Mouse (Mus musculus): ENCODE measurements at regions not wholly inside any gene's neighbourhood (a gene's known extent, or its start where the extent isn't known, plus 50 kb on each side); places are given as distances from the start of the nearest gene placed in this dataset.

DNA sequence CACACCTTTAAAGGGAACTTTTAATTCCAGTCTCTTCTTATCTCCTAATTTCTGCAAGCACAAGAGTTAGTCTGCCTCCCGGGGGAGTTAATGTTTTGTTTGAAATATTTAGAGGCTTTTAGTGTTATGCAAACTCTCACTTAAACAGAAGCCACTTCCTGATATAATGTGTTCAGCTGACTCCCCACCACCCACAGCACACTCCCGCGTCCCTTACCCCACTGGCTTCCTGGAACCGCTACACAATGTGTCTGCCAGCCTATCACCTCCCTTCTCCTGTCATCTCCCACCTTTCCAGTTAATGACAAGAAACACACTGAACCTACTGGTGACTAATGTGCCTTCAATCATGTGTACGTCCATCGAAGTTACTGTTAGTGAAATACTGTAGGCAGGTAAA is 276.5 kb downstream of the Rps29 start:
- in situ Hi-C loops (cut with MboI, MseI): no loop called here

DNA sequence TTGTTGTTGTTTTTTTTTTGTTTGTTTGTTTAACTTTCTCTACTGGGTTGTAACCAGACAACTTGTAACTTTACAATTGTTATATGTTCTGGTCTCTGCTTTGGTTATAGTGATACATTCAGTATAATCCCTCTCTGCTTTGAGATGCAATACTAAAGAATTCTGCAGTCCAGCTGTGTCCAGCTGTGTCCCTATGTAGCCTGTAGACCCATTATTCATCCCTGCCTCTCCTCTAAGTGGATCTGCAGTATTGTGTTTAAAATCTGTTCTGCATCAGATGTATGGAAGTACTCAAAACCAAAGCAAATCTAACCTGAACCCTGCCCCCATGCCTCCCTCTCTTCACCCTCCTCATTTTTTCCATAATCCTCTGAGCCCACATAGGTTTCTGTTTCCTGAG is 279.6 kb downstream of the Rps29 start:
- in situ Hi-C loops (cut with MboI, MseI): no loop called here

DNA sequence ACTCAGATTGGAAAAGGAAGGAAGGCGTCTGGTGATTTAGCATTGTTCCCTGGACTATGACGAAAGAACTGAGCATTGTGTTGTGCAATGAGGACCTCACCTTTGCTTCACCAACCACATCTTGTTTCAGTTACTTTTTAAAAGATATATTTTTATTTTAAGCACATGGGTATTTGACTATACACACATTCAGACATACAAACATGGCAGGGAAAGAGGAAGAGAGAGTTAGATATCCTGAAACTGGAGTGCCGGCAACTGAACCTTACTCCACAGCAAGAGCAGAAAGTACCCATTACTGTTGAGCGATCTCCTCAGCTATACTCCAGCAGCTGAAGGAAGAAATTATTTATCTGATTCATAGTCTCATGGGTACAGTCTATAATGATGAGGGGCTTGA is 287.7 kb downstream of the Rps29 start:
- in situ Hi-C loops (cut with MboI, MseI): no loop called here

DNA sequence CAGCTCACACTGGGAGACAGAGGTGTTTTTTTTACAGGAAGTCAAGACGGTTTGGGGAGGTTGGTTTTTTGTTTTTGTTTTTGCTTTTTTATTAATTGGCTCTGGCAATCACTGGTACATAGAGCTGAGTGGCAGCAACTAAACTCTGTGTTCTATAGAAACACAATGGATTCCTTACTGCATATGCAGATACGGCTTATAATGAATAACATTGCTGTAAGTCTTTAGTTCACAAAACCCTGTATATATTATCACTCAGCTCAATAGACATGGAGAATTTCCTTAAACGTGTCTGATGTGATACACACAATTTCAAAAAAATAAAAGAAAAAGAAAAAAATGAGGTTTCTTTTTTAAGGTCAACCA is 296.0 kb downstream of the Rps29 start:
- in situ Hi-C loops (cut with MboI, MseI): no loop called here

GRCm38 (mm10) chr12:68862313-68862990 is 296.5 kb downstream of the Rps29 start:
- in situ Hi-C loops (cut with MboI, MseI): no loop called here

DNA sequence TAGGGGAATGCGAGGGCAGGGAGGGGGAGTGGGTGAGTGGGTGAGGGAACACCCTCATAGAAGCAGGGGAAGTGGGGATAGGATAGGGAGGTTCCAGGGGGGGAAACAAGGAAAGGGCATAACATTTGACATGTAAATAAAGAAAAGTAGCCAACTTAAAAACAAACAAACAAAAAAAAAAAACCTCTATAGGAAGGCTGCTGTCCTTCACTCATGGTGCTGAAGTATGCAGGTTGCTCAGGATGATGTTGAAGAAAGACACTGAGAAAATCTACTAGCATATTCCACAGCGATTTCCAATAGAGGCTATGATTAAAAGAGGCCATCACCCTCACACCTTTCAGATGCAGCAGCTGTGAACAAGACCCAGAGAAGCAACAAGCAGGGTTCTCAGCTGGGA is 298.7 kb downstream of the Rps29 start:
- in situ Hi-C loops (cut with MboI, MseI): no loop called here

DNA sequence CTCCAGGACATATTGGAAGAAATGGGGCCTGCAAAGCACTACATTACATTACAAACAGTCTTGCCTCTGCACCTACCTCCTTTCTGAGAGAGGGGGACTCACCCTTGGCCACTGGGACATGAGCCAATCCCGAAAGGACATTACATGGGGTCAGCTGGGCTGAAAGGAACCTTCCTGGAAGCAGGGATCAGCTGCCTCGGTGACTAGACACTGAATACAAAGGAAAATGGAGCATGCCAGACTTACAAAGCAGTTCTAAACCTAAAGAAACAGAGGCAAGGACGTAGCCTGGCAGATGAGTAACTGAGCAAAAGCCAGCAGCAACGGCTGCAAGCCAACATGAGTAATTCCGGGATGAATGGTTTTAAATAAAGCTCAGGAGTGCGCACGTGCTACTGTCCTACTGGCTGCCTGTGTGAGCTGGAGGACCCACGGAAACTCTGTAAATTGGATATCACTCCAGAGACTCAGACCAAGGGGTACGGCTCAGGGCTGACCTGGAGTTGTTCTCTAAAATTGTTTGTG is 309.3 kb downstream of the Rps29 start:
- in situ Hi-C loops (cut with MboI, MseI): no loop called here

- in situ Hi-C loops (cut with MboI, MseI): no loop called here
These were observed 318.2 kb downstream of the Rps29 start for GRCm38 (mm10) chr12:68840815-68841214.

- in situ Hi-C loops (cut with MboI, MseI): no loop called here
These were observed 318.8 kb downstream of the Rps29 start for GRCm38 (mm10) chr12:68840156-68840555.

DNA sequence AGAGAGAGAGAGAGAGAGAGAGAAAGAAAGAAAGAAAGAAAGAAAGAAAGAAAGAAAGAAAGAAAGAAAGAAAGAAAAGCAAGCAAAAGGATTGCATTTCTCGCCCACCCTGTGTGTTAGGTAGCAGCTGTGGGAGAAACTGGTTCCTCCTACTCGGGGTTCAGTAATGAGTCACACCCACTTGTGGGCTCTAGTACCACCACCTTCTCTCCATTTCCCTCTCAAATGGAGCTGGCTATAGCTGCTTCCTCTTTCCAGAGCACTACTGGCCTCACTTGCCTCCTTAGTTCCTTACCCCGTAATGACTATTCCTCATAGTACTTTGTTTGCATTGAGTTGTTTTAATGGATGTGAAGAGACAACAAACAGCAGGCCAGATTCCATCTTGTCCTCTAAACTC is 323.0 kb downstream of the Rps29 start:
- in situ Hi-C loops (cut with MboI, MseI): no loop called here

DNA sequence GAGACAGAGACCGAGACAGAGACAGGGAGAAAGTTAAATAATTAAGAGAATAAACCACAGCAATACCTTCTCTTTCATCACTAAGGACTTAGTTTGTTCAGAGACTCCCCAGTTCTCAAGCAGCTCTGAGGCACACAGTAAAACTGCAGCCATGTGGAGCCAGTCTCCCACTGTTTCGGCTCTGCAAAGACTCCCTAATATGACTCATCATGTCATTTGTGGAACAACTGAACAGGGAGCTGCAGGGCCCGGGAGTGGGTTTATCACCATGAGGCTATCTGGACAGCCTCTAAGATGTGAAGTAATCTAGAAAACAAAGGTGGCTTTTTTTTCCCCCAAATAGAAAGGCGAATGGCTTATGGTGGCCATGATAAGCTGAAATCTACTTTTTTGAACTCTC is 325.1 kb downstream of the Rps29 start:
- in situ Hi-C loops (cut with MboI, MseI): no loop called here

DNA sequence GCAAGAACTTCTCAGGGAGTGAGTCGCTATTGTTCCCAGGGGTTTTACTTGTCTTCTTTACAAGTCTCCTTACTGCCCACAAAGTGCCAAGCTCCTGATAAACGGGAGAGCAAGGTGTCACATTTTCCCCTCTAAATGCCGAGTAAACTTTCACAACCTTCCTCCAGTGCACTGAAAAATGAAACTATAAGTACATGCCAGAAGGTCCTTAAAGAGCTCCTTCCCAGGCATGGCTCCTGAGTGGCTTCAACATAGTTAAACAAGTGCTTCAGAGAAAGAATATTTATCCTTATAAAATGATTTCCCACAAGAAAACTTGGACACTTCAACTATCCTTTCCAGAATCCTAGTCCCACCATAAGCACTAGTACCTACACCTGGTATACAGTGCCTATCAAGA is 329.6 kb downstream of the Rps29 start:
- in situ Hi-C loops (cut with MboI, MseI): no loop called here

DNA sequence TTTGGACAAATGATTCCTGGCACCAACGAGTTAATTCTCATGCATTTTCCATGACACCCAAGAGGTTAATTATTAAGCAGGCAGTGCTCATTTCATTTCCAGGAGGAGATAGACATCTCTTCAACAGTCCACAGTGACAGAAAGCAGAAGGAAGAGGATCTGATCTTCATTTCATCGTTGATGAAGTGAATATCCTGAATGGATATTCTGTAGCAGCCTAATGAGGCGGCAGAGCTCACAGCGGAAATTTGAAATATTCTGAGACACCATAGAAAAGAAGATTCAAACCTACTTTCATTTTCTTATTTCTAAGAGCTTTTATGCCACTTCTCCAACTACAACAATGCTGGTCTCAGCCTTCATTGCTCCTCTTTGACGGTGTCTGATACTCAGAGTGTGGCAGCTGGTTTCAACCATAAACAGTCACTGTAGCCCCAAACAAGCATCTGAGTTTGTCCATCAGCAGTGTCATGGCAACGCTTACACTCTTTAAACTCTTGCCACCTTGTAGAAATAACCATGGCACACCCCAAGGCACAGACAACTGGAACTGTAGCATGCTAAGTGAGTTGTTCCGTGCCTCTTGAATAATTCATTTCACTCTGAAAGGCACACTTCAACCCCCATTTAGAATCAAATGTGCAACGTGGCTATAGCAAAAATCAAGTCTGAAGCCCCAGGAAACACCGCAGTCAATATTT is 331.3 kb downstream of the Rps29 start:
- in situ Hi-C loops (cut with MboI, MseI): no loop called here

- in situ Hi-C loops (cut with MboI, MseI): no loop called here
These were observed 364.6 kb downstream of the Rps29 start for GRCm38 (mm10) chr12:68794396-68794795.

DNA sequence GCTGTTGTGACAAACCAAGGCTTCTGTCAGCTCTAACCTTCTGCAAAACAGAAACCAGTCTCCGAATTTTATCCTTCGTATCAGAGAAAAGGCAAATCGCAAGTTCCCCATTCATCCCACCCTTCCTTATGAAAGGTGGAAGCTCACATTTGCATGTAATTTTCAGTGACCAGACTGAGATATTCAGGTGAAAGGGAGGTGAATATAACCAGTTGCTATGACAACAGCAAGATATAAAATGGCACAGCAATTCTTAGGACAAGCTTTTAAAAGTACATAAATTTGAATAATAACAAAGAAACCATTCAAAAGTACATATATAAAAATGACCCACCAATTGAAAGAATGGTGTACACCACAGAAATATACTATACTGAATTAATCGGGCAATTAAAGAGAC is 375.4 kb downstream of the Rps29 start:
- in situ Hi-C loops (cut with MboI, MseI): no loop called here

DNA sequence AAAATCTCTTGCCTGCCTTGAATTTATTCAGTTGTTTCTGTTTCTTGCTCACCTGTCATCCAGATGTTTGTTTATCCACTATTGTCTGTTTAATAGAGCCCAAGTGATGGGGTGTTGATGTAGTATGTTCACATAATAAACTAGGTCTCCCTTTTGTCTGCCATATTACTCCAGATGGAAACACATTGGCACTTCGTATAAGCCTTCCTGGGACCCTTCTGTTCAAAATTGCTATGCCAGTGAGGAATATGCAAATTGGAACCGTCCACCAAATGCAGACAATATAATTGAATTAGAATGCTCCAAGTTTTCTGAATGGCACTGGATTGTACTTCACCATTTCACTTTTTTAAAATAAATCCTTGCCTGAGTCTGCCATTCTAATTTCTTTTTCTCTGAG is 383.5 kb downstream of the Rps29 start:
- in situ Hi-C loops (cut with MboI, MseI): no loop called here

- in situ Hi-C loops (cut with MboI, MseI): no loop called here
These were observed 384.2 kb downstream of the Rps29 start for GRCm38 (mm10) chr12:68774800-68775199.

DNA sequence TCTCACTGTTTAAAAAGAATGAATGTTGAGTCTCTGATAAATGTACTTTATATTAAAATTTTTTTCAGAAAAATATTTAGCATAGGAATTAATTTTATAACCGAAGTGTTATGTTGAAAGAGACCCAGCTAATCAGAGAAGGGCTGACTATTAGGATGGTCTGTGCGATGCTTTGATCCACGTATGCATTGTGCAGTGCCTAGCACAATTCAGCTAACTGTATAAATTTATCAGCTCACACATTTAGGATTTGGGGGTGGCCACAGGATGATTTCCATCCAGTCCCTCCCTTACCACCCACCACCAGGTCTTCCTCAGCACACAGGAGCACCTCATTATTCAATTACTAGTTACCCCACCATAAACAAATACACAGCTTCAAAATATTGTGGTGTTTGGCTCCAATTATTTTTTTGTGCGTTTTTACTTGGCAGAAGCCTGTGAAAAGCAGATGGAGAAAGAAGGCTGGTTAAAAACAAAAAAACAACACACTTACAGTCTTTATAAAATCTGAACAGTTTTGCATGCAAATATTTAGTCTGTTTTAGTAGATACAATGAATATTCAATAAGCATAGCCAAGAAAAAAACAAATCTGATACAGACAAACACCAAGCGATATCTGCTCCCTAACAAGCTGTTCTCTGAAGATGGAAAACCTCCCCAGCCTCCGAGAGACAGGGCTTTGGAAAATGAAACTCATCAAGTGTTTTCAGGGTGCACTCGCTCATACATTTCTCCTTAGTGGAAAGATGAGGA is 400.5 kb downstream of the Rps29 start:
- in situ Hi-C loops (cut with MboI, MseI): no loop called here

DNA sequence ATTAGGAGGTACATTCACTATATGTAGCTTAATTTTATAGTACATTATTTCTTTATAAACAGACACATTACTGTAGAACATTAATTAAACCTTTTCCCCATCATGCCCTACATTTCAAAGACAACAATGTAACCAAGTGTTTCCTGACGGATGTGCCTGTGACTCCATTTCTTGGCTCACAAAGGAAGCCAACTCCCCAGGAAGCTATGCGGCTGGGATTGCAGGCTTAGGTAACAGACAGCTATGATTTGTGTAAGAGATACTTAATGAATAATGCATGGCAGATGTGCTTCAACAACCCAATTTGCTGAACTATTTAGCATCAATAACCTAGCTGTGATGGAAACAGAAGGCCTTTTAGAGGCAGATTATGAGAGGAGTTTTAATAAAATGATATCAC is 430.1 kb downstream of the Rps29 start:
- in situ Hi-C loops (cut with MboI, MseI): no loop called here

DNA sequence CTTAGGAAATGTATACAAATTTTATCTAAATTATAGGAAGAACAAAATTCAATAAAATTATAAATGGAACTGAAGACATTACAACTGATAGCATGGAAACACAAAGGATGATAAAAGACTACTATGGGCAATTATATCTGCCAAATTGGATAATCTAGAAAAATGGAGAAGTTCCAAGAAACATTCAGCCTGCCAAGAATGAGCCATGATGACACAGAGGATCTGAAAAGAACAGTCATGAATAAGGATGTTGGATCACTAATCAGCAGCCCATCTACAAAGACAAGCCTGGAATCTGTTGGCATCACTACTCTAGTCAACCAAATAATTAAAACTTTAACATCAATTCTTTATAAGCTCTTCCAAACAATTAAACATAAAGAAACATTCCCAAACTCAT is 440.0 kb downstream of the Rps29 start:
- in situ Hi-C loops (cut with MboI, MseI): no loop called here

DNA sequence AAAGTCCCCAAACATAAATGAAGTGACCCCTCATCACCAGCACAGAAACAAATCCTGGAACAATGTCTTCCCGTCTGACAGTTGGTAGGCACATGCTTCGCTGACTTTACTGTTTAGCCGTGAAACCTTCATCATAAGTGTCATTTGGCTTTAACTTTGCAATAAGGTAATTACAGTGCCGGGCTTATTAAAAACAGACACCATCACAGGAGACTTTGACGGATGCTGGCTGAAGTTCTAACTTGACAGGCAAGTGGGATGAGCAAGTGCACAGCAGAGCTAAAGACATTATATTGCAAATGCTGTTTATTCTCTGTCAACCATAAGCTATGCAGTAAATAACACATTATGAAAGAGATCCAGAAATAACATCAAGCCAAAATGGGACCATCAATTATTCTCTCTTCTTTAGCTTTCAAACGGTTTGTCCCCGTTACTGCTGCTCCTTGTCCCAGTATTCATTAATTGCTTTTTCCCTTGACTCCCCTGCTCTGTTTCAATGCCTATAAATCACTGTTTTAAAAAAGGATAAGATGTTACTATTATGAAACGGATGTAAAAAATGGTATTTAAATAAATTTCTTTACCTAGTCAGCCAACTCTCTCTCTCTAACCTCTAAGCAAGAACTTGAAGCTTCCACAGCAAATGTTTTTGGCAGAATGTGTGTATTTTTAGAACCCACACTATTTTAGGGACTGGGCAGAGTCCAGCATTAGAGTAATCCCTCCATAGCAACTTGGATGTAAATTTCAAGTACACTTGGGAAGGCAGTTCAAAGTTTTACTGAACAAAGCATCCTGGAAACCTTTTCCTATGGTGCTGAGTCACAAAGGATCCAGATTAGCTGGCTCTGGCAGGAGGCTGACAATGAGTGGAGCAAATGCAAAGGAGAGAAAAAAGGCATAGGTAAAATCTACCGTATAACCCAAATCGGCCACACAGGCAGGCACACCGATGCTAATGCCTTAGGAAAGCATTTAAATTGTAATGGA is 464.4 kb downstream of the Rps29 start:
- in situ Hi-C loops (cut with MboI, MseI): no loop called here

GRCm38 (mm10) chr12:68688262-68688661 is 470.7 kb downstream of the Rps29 start:
- in situ Hi-C loops (cut with MboI, MseI): no loop called here
